Mouse (Mus musculus) G1E (cell line): ENCODE measurements around the gene Mast2.

Experiments
- CTCF ChIP-seq: IDR thresholded peaks from 2 replicates; pipeline ENCODE4 v1.5.1; 2012; ENCODE audit warnings: low read depth, low read length, inconsistent platforms, mixed read lengths
- GATA1 ChIP-seq: IDR thresholded peaks from 2 replicates; pipeline ENCODE4 v1.6.1; 2012; ENCODE audit warnings: borderline replicate concordance, low read length, inconsistent platforms, mixed read lengths
- GATA2 ChIP-seq: IDR thresholded peaks from 2 replicates; pipeline ENCODE4 v1.6.1; 2012; ENCODE audit warnings: low read depth, low read length, inconsistent platforms, borderline replicate concordance
- TAL1 ChIP-seq: conservative IDR thresholded peaks from 2 replicates; pipeline ENCODE4 v1.6.1; 2012; ENCODE audit warnings: low read depth, low read length, inconsistent platforms, mixed read lengths

DNA sequence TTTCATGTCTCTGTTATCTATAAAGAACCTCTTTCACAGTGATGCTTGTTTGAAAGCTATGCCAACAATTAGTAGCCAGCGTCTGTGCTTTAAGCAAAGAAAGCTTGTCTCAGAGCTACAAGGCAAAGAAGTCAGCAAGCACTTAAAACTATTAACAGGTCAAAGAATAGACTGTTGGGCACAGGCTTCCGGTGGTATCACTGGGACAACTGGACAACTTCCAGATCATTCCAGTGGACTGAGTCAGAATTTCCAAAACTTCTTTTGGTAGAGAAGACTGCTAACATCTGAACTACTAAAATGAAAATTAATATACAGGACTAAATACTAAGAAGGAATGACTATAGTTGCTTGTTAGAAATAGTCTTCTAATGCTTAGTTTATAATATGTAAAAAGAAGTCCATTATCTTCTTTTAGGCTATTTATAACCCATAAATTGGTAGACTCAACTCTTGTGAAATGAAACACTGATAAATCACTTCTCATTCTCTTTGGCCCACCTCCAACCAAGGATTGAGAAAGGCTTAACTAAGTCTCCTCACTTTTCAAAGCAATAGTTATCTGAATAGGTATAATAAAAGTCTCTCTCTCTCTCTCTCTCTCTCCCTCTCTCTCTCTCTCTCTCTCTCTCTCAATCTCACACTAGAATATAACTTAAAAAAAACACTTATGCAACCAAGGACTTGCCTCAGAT, 85.9 kb downstream of the Mast2 start:
- TF ChIP-seq GATA1 (no peak), CTCF (no peak), TAL1 (no peak), GATA2 (no peak)
